Mouse (Mus musculus) spleen, embryonic (tissue): ENCODE measurements at regions not wholly inside any gene's neighbourhood (a gene's known extent, or its start where the extent isn't known, plus 50 kb on each side); places are given as distances from the start of the nearest gene placed in this dataset.

Experiments used
- CTCF ChIA-PET: fragments of 350-600 bp; sonication (Branson Sonifier 250); formaldehyde crosslinking; loops from one replicate; lab custom pipeline; 2022; lab: Charles Lee

- CTCF ChIA-PET: no interaction called here
Measured at GRCm38 (mm10) chr3:61467158-61467557, 101.4 kb upstream of the B430305J03Rik start.

- CTCF ChIA-PET: no interaction called here
Measured at GRCm38 (mm10) chr3:61466641-61467040, 100.9 kb upstream of the B430305J03Rik start.

- CTCF ChIA-PET: no interaction called here
Measured at GRCm38 (mm10) chr3:61460076-61460475, 94.3 kb upstream of the B430305J03Rik start.

GRCm38 (mm10) chr3:61456598-61456997, 90.8 kb upstream of the B430305J03Rik start:
- CTCF ChIA-PET: no interaction called here

GRCm38 (mm10) chr3:61442000-61442739, 76.4 kb upstream of the B430305J03Rik start:
- CTCF ChIA-PET: interaction anchor here (0.6 kb wide), 1 partner anchor 75 kb away, joined by 7 read pairs; no protein-coding TSS in a partner anchor

- CTCF ChIA-PET: interaction anchor here (0.6 to 0.7 kb wide), 2 partner anchors 74 to 399 kb away, joined by 7 to 11 read pairs; no protein-coding TSS in a partner anchor
Measured at GRCm38 (mm10) chr3:61441445-61441844, 75.7 kb upstream of the B430305J03Rik start.

GRCm38 (mm10) chr3:61428713-61429112, 63.0 kb upstream of the B430305J03Rik start:
- CTCF ChIA-PET: no interaction called here

- CTCF ChIA-PET: no interaction called here
Measured at GRCm38 (mm10) chr3:61423945-61424344, 58.2 kb upstream of the B430305J03Rik start.

GRCm38 (mm10) chr3:61419706-61420105, 54.0 kb upstream of the B430305J03Rik start:
- CTCF ChIA-PET: no interaction called here

- CTCF ChIA-PET: no interaction called here
Measured at GRCm38 (mm10) chr3:61418096-61418495, 52.3 kb upstream of the B430305J03Rik start.
